Mouse (Mus musculus): Measurements from ENCODE around the gene Galnt10.

DNA sequence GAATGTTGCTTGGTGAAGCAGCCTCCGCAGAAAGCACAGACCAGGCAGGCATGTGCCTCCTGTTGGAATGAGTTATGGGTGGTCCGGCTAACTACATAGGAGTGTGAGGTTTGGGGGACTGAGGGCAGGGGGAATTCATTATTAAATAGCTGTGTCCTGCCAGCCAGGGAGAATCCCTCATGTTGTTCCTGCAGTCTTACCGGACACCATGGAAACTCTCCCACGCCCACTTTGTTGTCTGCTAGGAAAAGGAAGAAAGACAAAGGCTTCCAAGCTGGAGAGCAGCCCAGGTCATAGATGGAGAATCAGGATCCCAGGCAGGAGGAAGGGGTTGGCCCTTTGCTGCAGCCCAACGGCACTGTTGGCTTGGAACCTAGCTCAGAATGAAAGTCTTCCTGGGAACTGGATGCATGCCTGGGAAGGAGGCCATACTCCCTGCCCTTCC lies 51.6 kb downstream of the Galnt10 start:
- no peak for TF ChIP-seq CTCF (IDR thresholded peaks at IDR 0.05; ENCODE audit: extremely low read depth, insufficient read depth, insufficient read length, insufficient replicate concordance)
- no peak for TF ChIP-seq POLR2A (IDR thresholded peaks at IDR 0.05; ENCODE audit: low read depth, low read length)

Measured in spleen, adult 2 months (tissue).